Mouse (Mus musculus) neural tube, embryonic 12.5 days (tissue): ENCODE data around the gene Git1. TPM values are rescaled to one million over a fixed set of nuclear protein-coding genes. Genes with fewer than 3 reads are reported as not detected.

Experiments used
- ATAC-seq: fragments of 200-750 bp; cut with Nextera tagmentation; 2 replicates; pipeline ENCODE4 v1.8.0; 2017; ENCODE audit warnings: low read depth, mild to moderate bottlenecking, moderate TSS enrichment, moderate library complexity; ENCODE audit not compliant: low FRiP score
- H3K27ac ChIP-seq: fragments of 300-500 bp; sonication (generic); 2 replicates; pipeline ENCODE4 v1.5.1; 2016
- H3K27me3 ChIP-seq: fragments of 300-500 bp; sonication (generic); replicated peaks from 2 replicates; pipeline ENCODE4 v1.6.1; 2016; ENCODE audit warnings: mild to moderate bottlenecking
- H3K36me3 ChIP-seq: fragments of 300-500 bp; sonication (generic); 2 replicates; pipeline ENCODE4 v1.6.1; 2016; ENCODE audit warnings: mild to moderate bottlenecking
- H3K4me1 ChIP-seq: fragments of 300-500 bp; sonication (generic); 2 replicates; pipeline ENCODE4 v1.6.1; 2016
- H3K4me2 ChIP-seq: fragments of 300-500 bp; sonication (generic); replicated peaks from 2 replicates; pipeline ENCODE4 v1.6.1; 2016; ENCODE audit warnings: mild to moderate bottlenecking
- H3K4me3 ChIP-seq: fragments of 300-500 bp; sonication (generic); 2 replicates; pipeline ENCODE4 v1.5.1; 2016
- H3K9ac ChIP-seq: fragments of 300-500 bp; sonication (generic); 2 replicates; pipeline ENCODE4 v1.6.1; 2016; ENCODE audit warnings: mild to moderate bottlenecking
- H3K9me3 ChIP-seq: fragments of 300-500 bp; sonication (generic); 2 replicates; pipeline ENCODE4 v1.6.1; 2016; ENCODE audit warnings: mild to moderate bottlenecking
- WGBS: fragments of 180-500 bp; shearing (Covaris S2); methylation state at CpG from one replicate; pipeline ENCODE4 v1.1.7; 2016; 5-methylcytosine and 5-hydroxymethylcytosine counted together
- polyA plus RNA-seq: library from polyadenylated mRNA; unstranded; fragments of >200 nt; fragmentation: Nextera tagmentation; extraction: Ambion mirVana; gene quantifications from 2 replicates; pipeline ENCODE4 v1.2.1, GENCODE M21; 2016

Gene Git1
- polyA plus RNA-seq, 1 experiment from 2014 or later, result 12.5 TPM

DNA sequence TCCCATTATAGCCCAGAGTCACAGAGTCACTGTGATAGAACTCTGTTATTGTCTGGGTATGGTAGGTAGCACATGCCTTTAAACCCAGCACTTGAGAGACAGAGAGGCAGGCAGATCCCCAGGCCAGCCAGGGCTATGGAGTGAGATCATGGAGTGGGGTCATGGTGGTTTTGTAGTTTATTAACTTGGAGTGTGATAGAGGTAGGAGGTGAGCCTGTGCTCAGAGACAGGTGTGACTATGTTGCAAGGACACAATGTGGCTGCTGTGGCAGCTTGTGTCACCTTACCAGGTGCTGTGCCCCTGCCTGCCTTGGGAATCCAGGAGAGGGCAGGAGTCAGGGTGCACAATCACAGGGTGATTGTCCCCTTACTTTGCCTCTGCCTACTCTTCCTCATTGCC is 2.1 kb downstream of the Git1 start:
- H3K4me1 ChIP-seq, result peaks cover 52% of the 10 kb centered on the region

DNA sequence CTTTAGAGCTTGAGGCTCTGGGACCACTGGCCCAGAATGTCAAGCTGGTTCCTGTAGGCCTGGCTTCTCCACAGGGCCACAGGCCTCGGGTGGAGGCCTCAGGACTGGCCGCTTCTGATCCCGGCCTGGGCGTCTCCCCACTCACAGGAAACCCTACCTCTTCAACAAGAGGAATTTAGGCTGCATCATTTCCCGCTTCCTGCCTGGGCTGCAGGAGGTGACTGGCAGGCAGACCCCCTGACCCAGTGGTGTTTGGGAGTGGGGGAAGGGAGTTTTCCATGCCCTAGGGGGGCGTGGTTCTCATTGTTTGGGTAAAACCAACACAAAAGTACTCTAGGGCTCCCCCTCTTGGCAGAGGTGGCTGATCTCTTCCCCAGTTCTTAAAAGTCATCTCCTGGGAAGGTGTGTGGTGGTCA is 4.0 kb downstream of the Git1 start:
- no peak overlapping the region for H3K9ac ChIP-seq
- H3K27me3 ChIP-seq, result no peaks in the 10 kb centered on the region
- no peak for ATAC-seq
- H3K4me3 ChIP-seq, result no peak overlapping the region
- H3K4me1 ChIP-seq, result peaks cover 48% of the 10 kb centered on the region
- 19% methylated on average over 6 of the region's 6 CpGs for WGBS
- H3K27ac ChIP-seq, result peak overlapping the region; percentile 42; the same call in 1 of the 2 replicates
- H3K9me3 ChIP-seq, result no peaks in the 10 kb centered on the region
- peak overlapping the region; percentile 4; the same call in 1 of the 2 replicates for H3K4me2 ChIP-seq
- peaks cover 34% of the 10 kb centered on the region for H3K36me3 ChIP-seq

More for the DNA sequence above, 2.1 kb downstream of the Git1 start:
- H3K27ac ChIP-seq, result no peak overlapping the region
- peak overlapping the region; percentile 92 for H3K4me2 ChIP-seq
- no peak overlapping the region for H3K4me3 ChIP-seq
- H3K9me3 ChIP-seq, result no peaks in the 10 kb centered on the region
- H3K27me3 ChIP-seq, result no peaks in the 10 kb centered on the region
- H3K36me3 ChIP-seq, result peaks cover 18% of the 10 kb centered on the region
- peak overlapping the region; percentile 95; the same call in 1 of the 2 replicates for H3K9ac ChIP-seq
- ATAC-seq, result no peak

DNA sequence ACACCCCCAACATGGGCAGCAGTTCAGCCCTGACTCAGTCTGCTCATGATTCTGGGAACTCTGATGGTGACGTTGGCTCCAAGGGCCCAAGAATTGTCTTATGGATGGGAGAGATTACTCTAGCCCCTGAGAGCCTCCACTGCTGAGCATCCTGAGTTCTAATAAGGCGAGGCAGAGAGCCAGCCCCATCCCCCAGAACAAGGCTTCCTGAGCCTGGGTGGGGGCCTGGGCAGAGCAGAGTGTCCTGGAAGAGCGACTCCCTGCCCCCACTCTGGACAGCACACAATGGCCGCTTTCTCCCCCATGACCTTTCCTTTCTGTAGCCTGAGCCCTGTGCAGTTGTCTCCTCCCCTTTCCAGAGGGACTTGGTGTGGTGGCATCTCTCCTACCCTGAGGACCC is 4.5 kb downstream of the Git1 start:
- no peaks in the 10 kb centered on the region for H3K27me3 ChIP-seq
- no peak for ATAC-seq
- H3K9ac ChIP-seq, result 0 out of 2 replicates have a peak overlapping the region, but pooled peaks have one; percentile 26
- no peak overlapping the region for H3K4me3 ChIP-seq
- peak overlapping the region; percentile 4 for H3K4me2 ChIP-seq
- peaks cover 45% of the 10 kb centered on the region for H3K4me1 ChIP-seq
- no peak overlapping the region for H3K27ac ChIP-seq
- no peaks in the 10 kb centered on the region for H3K9me3 ChIP-seq
- WGBS, result 22% methylated on average over 4 of the region's 4 CpGs
- H3K36me3 ChIP-seq, result peaks cover 39% of the 10 kb centered on the region

DNA sequence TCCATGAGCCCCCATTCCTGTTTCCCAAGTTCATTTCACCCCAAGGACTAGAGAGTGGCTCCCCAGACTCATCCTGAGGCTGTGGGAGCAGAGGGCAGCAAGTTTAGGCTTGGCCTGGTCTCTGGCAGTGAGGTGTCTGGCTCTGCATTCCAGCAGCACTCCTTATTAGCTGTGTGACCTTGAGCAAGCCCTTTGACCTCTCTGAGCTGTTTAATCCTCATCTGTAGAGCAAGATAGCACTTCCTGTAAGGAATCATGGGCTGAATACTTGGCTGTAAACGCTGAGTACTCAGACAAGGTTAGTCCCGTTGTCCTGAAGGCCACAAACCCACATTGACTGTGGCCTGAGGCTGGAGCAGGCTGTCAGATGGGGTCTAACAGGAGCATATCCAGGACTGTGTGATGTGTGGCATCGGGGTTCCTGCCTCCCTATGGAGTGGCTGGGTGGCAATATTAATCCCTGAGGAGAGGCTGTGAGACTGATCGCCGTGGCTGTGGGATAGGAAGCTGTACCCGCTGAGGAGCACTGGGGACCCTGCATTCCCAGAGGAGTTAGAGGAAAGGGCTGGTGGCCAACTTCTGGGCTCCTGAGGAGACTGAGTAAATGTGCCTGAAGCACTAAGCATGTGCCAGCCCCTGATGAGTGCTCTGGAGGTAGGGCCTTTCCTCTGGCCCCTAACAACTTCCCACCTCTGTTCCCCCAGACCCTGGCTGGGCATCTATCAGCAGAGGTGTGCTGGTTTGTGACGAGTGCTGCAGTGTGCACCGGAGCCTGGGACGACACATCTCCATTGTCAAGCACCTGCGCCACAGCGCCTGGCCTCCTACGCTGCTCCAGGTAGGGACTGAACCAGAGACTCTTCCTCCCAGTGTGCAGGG is 5.1 kb downstream of the Git1 start:
- Histone ChIP-seq H3K4me1 (peaks cover 45% of the 10 kb centered on the region), H3K4me3 (no peak overlapping the region), H3K27ac (no peak overlapping the region), H3K36me3 (peaks cover 46% of the 10 kb centered on the region), H3K9ac (0 out of 2 replicates have a peak overlapping the region, but pooled peaks have one; percentile 26), H3K9me3 (no peaks in the 10 kb centered on the region), H3K27me3 (no peaks in the 10 kb centered on the region), H3K4me2 (0 out of 2 replicates have a peak overlapping the region, but pooled peaks have one; percentile 4)
- no peak for ATAC-seq
- 83% methylated on average over 12 of the region's 12 CpGs for WGBS

DNA sequence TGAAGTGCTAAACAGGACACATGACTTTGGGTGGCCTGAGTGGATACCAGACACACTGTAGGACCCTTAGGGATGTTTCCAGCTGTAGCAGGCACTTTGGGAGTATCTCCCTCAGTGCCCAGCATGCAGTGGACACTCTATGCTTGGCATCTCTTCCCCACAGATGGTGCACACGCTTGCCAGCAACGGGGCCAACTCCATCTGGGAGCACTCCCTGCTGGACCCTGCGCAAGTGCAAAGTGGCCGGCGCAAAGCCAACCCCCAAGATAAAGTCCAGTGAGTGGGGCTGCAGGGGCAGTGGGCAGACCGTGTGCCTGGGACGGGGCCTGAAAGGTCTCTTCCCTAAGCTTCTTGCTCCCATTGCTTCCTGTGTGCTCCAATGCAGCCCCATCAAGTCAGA is 6.0 kb downstream of the Git1 start:
- Histone ChIP-seq H3K4me3 (no peak overlapping the region), H3K27me3 (no peaks in the 10 kb centered on the region), H3K9me3 (no peaks in the 10 kb centered on the region), H3K36me3 (peaks cover 54% of the 10 kb centered on the region), H3K4me1 (peaks cover 38% of the 10 kb centered on the region), H3K9ac (no peak overlapping the region), H3K27ac (no peak overlapping the region), H3K4me2 (no peak overlapping the region)
- ATAC-seq, result no peak
- 94% methylated on average over 7 of the region's 7 CpGs for WGBS

DNA sequence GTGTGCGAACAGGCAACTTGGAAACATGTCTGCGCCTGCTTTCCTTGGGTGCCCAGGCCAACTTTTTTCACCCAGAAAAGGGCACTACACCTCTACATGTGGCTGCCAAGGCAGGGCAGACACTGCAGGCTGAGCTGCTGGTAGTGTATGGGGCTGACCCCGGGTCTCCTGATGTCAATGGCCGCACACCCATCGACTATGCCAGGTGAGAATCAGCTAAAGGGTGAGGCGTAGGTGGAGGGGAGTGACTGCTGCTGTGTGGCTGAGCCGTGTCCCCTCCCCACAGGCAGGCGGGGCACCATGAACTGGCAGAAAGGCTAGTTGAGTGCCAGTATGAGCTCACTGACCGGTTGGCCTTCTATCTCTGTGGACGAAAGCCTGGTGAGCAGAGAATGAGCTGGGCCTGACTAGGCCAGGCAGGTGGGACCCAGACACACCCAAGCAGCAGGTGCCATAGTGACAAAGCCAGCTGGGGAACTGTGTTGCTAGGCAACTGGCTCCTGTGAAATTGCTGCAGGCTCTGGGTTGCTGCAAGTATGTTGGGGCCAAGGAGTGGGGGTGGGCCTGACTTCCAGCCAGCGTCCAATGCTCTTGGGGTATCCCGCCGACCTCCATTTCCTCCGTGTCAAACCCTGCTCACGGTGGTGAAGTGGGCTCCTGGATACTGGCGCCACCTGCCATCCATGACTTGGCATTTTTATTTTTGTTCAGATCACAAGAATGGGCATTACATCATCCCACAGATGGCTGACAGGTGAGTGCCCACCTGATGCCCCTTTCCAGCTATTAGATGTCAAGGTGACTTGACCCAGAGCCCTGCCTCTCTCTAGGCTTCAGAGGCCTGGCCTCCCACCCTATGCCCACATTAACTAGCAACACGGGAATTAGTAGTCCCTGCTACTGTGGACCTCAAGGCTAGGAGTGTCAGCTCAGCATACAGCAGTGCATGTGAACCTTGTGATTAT is 7.3 kb downstream of the Git1 start:
- no peak overlapping the region for H3K27ac ChIP-seq
- peaks cover 26% of the 10 kb centered on the region for H3K4me1 ChIP-seq
- ATAC-seq, result no peak
- H3K27me3 ChIP-seq, result no peaks in the 10 kb centered on the region
- no peak overlapping the region for H3K4me2 ChIP-seq
- WGBS, result 83% methylated on average over 17 of the region's 17 CpGs
- no peak overlapping the region for H3K4me3 ChIP-seq
- H3K36me3 ChIP-seq, result peaks cover 67% of the 10 kb centered on the region
- no peaks in the 10 kb centered on the region for H3K9me3 ChIP-seq
- H3K9ac ChIP-seq, result peak overlapping the region; percentile 35; the same call in 1 of the 2 replicates

DNA sequence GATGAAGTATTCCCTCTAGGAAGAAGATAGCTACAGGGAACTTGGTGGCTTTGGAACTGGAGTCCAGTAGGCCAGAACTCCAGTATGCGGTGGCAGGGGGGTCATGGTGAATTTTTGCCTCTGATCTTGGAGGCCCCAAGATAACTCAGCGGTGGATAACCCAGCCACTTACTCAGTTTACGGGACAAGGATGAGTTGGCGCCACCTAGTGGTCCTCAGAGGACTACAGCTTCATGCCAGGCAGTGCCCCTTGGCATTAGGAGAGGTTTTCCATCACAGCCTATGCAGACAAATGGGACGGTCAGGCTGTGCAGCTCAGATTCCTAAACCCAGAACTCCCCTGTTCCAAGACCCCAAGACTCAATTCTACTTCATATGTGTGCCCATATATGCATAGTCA is 8.0 kb downstream of the Git1 start:
- Histone ChIP-seq H3K4me2 (no peak overlapping the region), H3K9ac (no peak overlapping the region), H3K9me3 (no peaks in the 10 kb centered on the region), H3K27ac (no peak overlapping the region), H3K4me1 (peaks cover 23% of the 10 kb centered on the region), H3K36me3 (peaks cover 75% of the 10 kb centered on the region), H3K4me3 (no peak overlapping the region), H3K27me3 (no peaks in the 10 kb centered on the region)
- 26% methylated on average over 5 of the region's 5 CpGs for WGBS
- ATAC-seq, result no peak

DNA sequence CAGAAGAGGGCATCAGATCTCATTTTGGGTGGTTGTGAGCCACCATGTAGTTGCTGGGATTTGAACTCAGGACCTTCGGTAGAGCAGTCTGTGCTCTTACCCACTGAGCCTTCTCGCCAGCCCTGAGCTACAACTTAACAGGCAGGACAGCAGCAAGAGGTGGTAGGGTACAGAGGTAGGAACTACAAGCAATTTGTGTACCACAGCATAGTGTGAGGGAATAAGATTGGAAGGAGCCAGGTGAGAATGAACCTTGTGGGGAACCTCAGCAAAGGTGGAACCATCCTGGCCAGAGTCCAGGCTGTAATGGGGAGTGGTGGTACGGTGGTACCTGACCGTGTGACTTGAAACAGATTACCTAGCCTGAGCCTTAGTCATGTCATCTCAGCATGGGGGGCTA is 8.6 kb downstream of the Git1 start:
- no peak overlapping the region for H3K9ac ChIP-seq
- peaks cover 81% of the 10 kb centered on the region for H3K36me3 ChIP-seq
- no peaks in the 10 kb centered on the region for H3K27me3 ChIP-seq
- peaks cover 23% of the 10 kb centered on the region for H3K4me1 ChIP-seq
- ATAC-seq, result no peak
- no peak overlapping the region for H3K4me3 ChIP-seq
- H3K27ac ChIP-seq, result no peak overlapping the region
- WGBS, result 95% methylated on average over 4 of the region's 4 CpGs
- no peaks in the 10 kb centered on the region for H3K9me3 ChIP-seq
- no peak overlapping the region for H3K4me2 ChIP-seq

DNA sequence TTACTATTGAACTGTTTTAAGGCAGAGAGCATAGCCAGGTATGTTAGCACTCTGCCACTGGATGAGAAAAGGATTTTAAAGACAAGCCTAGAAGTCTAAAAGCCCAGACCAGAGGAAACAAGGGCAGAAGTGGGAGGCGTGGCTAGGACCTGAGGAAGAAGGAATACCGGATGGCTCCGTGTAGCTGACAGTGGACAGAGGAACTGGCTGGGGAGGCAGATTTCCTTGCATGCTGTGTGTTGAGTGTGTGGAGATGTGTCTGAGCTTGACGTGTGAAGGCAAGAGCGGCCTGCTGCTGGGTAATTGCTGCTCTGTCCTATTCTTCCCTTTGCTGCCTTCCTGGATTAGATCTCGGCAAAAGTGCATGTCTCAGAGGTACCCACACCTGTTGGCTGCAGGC is 9.1 kb downstream of the Git1 start:
- Histone ChIP-seq H3K36me3 (peaks cover 86% of the 10 kb centered on the region), H3K27ac (no peak overlapping the region), H3K4me2 (no peak overlapping the region), H3K27me3 (no peaks in the 10 kb centered on the region), H3K4me1 (peaks cover 19% of the 10 kb centered on the region), H3K9ac (no peak overlapping the region), H3K4me3 (no peak overlapping the region), H3K9me3 (no peaks in the 10 kb centered on the region)
- no peak for ATAC-seq
- 84% methylated on average over 6 of the region's 6 CpGs for WGBS

DNA sequence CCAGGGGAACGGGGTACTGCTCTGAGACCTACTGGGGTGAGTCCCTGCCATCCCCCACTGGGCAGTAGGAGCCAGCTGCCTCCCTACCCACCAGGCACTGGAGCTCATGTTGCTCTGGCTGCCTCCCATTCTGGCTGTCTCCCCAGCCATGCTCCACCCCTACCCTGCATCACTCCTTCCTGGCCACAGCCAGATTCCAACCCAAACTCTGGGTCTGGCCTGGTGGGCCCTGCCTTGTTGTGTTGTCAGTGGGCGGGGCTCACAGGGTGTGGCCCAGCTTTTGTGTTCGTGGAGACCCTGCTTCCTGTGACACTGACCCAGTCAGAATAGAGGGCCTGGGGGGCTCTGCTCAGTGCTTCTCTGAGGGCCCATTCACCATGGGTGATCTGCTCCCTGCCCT is 10.1 kb downstream of the Git1 start:
- Histone ChIP-seq H3K27me3 (no peaks in the 10 kb centered on the region), H3K4me3 (no peak overlapping the region), H3K36me3 (peaks cover 89% of the 10 kb centered on the region), H3K9ac (no peak overlapping the region), H3K4me2 (no peak overlapping the region), H3K9me3 (no peaks in the 10 kb centered on the region), H3K27ac (no peak overlapping the region), H3K4me1 (peaks cover 17% of the 10 kb centered on the region)
- WGBS, result 68% methylated on average over 3 of the region's 3 CpGs
- no peak for ATAC-seq

DNA sequence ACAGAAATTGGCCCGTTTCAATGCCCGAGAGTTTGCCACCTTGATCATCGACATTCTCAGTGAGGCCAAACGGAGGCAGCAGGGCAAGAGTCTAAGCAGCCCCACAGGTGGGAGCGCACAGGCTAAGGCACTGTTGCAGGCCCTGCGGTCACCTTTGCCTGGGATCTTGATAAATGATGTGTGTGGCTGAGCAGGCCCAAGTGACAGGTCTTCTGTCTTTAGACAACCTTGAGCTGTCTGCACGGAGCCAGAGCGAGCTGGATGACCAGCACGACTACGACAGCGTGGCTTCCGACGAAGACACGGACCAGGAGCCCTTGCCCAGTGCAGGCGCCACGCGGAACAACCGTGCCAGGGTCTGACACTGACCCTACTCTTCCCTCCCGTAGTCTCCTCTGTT is 11.0 kb downstream of the Git1 start:
- Histone ChIP-seq H3K4me1 (peaks cover 18% of the 10 kb centered on the region), H3K27ac (no peak overlapping the region), H3K4me2 (no peak overlapping the region), H3K27me3 (no peaks in the 10 kb centered on the region), H3K4me3 (no peak overlapping the region), H3K36me3 (peaks cover 82% of the 10 kb centered on the region), H3K9me3 (no peaks in the 10 kb centered on the region), H3K9ac (no peak overlapping the region)
- WGBS, result 94% methylated on average over 19 of the region's 19 CpGs
- no peak for ATAC-seq
